Mouse (Mus musculus) heart, postnatal 0 days (tissue): ENCODE measurements around the gene Vgll4.

Experiments used
- CTCF ChIP-seq: IDR thresholded peaks from 2 replicates; pipeline ENCODE4 v1.5.1; 2016; ENCODE audit warnings: antibody characterized with exemption, control low read depth, low read depth
- EP300 ChIP-seq: IDR thresholded peaks from 2 replicates; pipeline ENCODE4 v1.6.1; 2016; ENCODE audit warnings: antibody characterized with exemption, low read depth

GRCm38 (mm10) chr6:114958249-114959011, 11.4 kb downstream of the Vgll4 start:
- TF ChIP-seq CTCF, result no peak
- no peak for TF ChIP-seq EP300
